Comparison of ENCODE assay signal across 8 mouse cellular contexts in the genomic region with DNA sequence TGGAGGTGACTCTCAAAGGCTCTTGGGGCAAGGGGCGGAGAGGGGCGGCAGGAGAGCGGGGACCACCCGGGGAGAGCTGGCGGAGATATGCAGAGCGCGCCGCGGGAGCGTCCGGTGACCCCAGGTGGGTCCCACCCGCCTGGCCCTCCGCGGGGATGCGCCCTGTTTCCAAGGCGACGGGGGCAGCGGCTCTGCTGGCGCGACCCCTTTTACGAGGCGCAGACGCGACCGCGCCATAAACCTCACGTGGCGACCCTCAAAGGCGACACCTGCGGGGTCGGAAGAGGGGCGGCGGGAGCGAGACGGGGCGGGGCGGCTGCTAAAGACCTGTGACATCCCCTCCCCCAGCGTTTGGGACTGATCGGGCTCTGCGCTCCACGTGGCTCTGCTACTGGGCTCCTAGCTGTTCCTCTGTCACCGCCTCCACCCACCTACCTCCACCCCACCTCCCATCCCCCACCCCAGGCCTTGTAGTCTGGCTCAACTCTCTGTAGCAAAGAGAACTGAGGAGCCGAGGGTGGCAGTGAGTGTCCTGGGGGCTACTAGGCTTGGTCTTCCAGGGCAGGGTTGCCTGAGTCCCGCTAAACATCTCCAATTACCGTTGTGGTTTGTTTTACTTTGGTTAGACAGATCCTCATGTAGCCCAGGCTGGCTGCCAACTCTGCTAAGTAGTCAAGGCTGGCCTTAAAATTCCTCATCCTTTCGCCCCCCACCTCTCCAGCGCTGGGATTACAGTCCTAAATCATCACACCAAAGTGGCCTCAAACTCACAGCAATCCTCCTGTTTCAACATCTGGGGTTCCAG. TPM values are rescaled to one million over a fixed set of nuclear protein-coding genes. Genes with fewer than 3 reads are reported as not detected.
DNase-seq lines count a peak whose midpoint lies in the region; ATAC-seq and TF ChIP-seq lines count a peak whose summit lies in the region.

No protein-coding gene starts in this region.

- no peak overlapping the region for H3K9ac ChIP-seq in lung, postnatal 0 days (replicated peaks; ENCODE audit: low read depth)
- peak overlapping the region; percentile 48; the same call in 1 of the 2 replicates for H3K9ac ChIP-seq in forebrain, embryonic 14.5 days (ENCODE audit: low read length)
- H3K9ac ChIP-seq in liver, embryonic 13.5 days: no peak overlapping the region

- H3K27me3 ChIP-seq in lung, postnatal 0 days (replicated peaks; ENCODE audit: insufficient read depth, low read length): no peaks in the 10 kb centered on the region
- H3K27me3 ChIP-seq in forebrain, embryonic 14.5 days (replicated peaks; ENCODE audit: control insufficient read depth, insufficient read depth, low read length): peaks cover 26% of the 10 kb centered on the region
- peaks cover 95% of the 10 kb centered on the region for H3K27me3 ChIP-seq in liver, embryonic 13.5 days

- TF ChIP-seq EP300 in lung, postnatal 0 days (IDR thresholded peaks at IDR 0.05): no peak

- H3K36me3 ChIP-seq in lung, postnatal 0 days (ENCODE audit: insufficient read depth, low read length): no peaks in the 10 kb centered on the region
- H3K36me3 ChIP-seq in forebrain, embryonic 14.5 days (ENCODE audit: control insufficient read depth, insufficient read depth, low read length): no peaks in the 10 kb centered on the region
- no peaks in the 10 kb centered on the region for H3K36me3 ChIP-seq in liver, embryonic 13.5 days

- no peak for ATAC-seq in lung, postnatal 0 days
- ATAC-seq in forebrain, embryonic 14.5 days: peak; percentile 32; the same call in 1 of the 2 replicates
- no peak for ATAC-seq in liver, embryonic 13.5 days (ENCODE audit: low read depth)
- no peak for ATAC-seq in activated CD4-positive, CD25-positive, alpha-beta regulatory T cell, adult 4 months

- peak overlapping the region; percentile 48 for H3K4me2 ChIP-seq in lung, postnatal 0 days (replicated peaks; ENCODE audit: low read depth, low read length)
- peak overlapping the region; percentile 64 for H3K4me2 ChIP-seq in forebrain, embryonic 14.5 days (ENCODE audit: low read length)
- H3K4me2 ChIP-seq in liver, embryonic 13.5 days: peak overlapping the region; percentile 61

- 6% methylated on average over 14 of the region's 47 CpGs for WGBS in lung, postnatal 0 days
- WGBS in forebrain, embryonic 14.5 days: 2% methylated on average over 44 of the region's 47 CpGs
- WGBS in liver, embryonic 13.5 days (ENCODE audit: insufficient replicate concordance): 2% methylated on average over 45 of the region's 47 CpGs

- TF ChIP-seq CTCF in lung, postnatal 0 days (IDR thresholded peaks at IDR 0.05): no peak

- no peak overlapping the region for H3K27ac ChIP-seq in lung, postnatal 0 days (ENCODE audit: low read length)
- H3K27ac ChIP-seq in forebrain, embryonic 14.5 days (ENCODE audit: low read depth, low read length): no peak overlapping the region
- no peak overlapping the region for H3K27ac ChIP-seq in liver, embryonic 13.5 days

- DNase-seq in lung, postnatal 0 days (ENCODE audit: low spot score): peak; percentile 33
- no peak for DNase-seq in lung, postnatal 10 days
- no peak for DNase-seq in forebrain, embryonic 14.5 days (ENCODE audit: low spot score)
- DNase-seq in liver, embryonic 13.5 days: no peak
- peak; percentile 42 for DNase-seq in thymus, postnatal 4 days
- no peak for DNase-seq in layer of hippocampus, adult 9-11 months
- DNase-seq in adrenal gland, postnatal 4 days (ENCODE audit: low spot score in 2 of 2): no peak

- H3K9me3 ChIP-seq in lung, postnatal 0 days (ENCODE audit: low read length): no peaks in the 10 kb centered on the region
- H3K9me3 ChIP-seq in forebrain, embryonic 14.5 days (replicated peaks; ENCODE audit: control insufficient read depth, low read length): no peaks in the 10 kb centered on the region
- no peaks in the 10 kb centered on the region for H3K9me3 ChIP-seq in liver, embryonic 13.5 days (replicated peaks)

- no peak overlapping the region for H3K4me3 ChIP-seq in lung, postnatal 0 days (ENCODE audit: low read depth, low read length)
- H3K4me3 ChIP-seq in forebrain, embryonic 14.5 days (ENCODE audit: low read depth, low read length): peak overlapping the region; percentile 29
- peak overlapping the region; percentile 24 for H3K4me3 ChIP-seq in liver, embryonic 13.5 days (replicated peaks)

- H3K4me1 ChIP-seq in lung, postnatal 0 days (ENCODE audit: insufficient read depth, low read depth, low read length): peaks cover 12% of the 10 kb centered on the region; the same call in 1 of the 2 replicates
- H3K4me1 ChIP-seq in forebrain, embryonic 14.5 days (ENCODE audit: control insufficient read depth, insufficient read depth, low read length): peaks cover 6% of the 10 kb centered on the region; the same call in 1 of the 2 replicates
- H3K4me1 ChIP-seq in liver, embryonic 13.5 days (replicated peaks): peaks cover 31% of the 10 kb centered on the region

RNA-seq across cellular contexts. Expression of a gene that starts 9.3 kb away (rescaled TPM):
- polyA plus RNA-seq in lung, postnatal 0 days (2015; fragmentation: Nextera tagmentation; extraction: Ambion mirVana): 9.7 and 10.3 TPM in 2 replicates
- 0.58 and 0.64 TPM in 2 replicates for polyA plus RNA-seq in forebrain, embryonic 14.5 days (2014; fragmentation: Nextera tagmentation; extraction: Ambion mirVana)
- polyA plus RNA-seq in liver, embryonic 13.5 days (2015; fragmentation: Nextera tagmentation; extraction: Ambion mirVana): 0.86 and 1.0 TPM in 2 replicates
- not detected for polyA plus RNA-seq in activated CD4-positive, CD25-positive, alpha-beta regulatory T cell, adult 4 months (2017; shearing (Covaris generic))
- 10 to 100 TPM; 19.0 to 21.5 TPM for total RNA-seq in adrenal gland, postnatal 4 days (2021)

RNA-seq across cellular contexts. Expression of a gene that starts 52.5 kb away (rescaled TPM):
- 2.9 and 3.8 TPM in 2 replicates for polyA plus RNA-seq in lung, postnatal 0 days (2015; fragmentation: Nextera tagmentation; extraction: Ambion mirVana)
- 0.65 and 1.1 TPM in 2 replicates for polyA plus RNA-seq in forebrain, embryonic 14.5 days (2014; fragmentation: Nextera tagmentation; extraction: Ambion mirVana)
- polyA plus RNA-seq in liver, embryonic 13.5 days (2015; fragmentation: Nextera tagmentation; extraction: Ambion mirVana): 1.0 and 1.1 TPM in 2 replicates
- not detected for polyA plus RNA-seq in activated CD4-positive, CD25-positive, alpha-beta regulatory T cell, adult 4 months (2017; shearing (Covaris generic))
- total RNA-seq in adrenal gland, postnatal 4 days (2021): 10 to 100 TPM; 37.5 to 39.2 TPM

Comparison
In these comparisons a context has a peak if more than half of its experiments do, and no peak if none do; other contexts are left out.
1. DNase-seq: peak in lung, postnatal 0 days (single experiment) and thymus, postnatal 4 days (single experiment); none in lung, postnatal 10 days (single experiment), forebrain, embryonic 14.5 days (single experiment), liver, embryonic 13.5 days (single experiment), layer of hippocampus, adult 9-11 months (single experiment) and adrenal gland, postnatal 4 days (0 of 2).
2. Peak in every context shown above with its lines, with median percentiles within 50 percentile points of each other: H3K4me2 ChIP-seq.